Mouse (Mus musculus): ENCODE data around the gene Samd14.
"Not testable (repeated sequence)": the region's sequence is repeated elsewhere in the genome, so short reads cannot be mapped to it uniquely, and the experiment has no call there.

The Samd14 gene

DNA sequence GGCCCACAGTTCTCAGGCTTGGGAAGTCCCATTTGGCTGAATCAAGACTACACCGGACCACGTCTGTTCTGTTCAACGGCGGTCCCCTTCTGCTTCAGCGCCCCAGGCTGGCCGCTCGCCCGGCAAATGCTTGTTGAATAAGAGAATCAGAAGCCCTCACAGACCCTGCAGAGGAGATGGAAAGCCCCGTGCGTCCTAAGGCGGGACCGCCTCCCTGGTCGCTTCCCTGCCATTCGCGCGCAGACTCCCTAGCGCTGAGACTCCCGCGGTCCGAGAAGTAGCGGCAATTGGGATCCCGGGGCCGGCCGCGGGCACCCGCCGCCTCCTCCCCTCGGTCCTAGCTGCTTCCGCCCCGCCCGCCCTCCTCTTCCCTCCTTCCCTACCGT lies at the start of gene Samd14:
Samd14 (plus strand) TSS at position 251 of the 386 bp plus-strand sequence.
- no peak for DNase-seq (ENCODE audit: low read depth)

DNA sequence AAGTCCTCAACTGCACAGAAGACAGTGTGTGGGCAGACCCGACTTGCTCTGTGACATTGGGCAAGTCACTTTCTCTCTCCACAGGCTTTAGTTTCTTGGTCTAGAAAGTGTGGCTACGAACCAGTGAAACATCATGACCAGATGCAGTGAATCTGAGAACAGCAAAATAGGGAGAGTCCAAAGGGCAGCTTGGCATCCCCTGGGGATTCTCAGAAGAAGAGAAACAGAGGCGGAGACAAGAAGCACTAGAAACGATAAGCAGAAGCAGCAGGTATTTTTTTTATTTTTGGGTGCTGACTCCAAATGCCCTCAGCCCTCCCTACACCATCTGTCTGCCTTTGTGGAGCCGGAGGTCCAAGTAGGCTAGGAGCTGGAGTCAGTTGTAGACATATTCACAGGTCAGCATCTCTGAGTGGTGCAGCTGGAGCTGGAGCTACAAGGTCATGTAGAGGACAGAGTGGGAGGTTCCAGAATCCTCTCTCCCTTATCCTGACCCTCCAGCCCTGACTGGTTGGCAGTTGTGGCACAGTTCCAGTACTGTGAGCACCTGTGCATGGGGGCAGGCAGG lies 47.1 kb upstream of the Samd14 start:
- no peak for DNase-seq (ENCODE audit: low read depth)

DNA sequence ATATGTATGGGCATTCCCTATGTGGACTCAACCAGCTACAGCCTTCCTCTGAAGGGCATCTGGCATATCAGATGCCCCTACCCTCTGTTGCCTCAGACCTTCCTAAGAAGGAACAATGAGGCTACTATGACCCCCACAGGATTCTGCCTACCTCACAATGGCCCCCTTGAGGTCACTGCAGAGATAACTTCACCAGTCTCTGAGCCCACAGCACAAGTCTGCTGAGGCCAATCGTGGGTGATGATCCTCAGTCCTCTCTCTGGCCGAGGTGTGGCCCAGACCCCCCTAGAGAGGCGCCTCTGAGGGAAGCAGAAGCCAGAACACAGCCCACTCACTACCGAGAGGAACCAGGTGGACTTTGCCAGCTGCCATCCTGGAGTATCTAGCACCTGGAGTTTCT lies 42.3 kb upstream of the Samd14 start, which contains the start of gene Hils1:
Hils1 (plus strand) TSS at position 175 of the 400 bp plus-strand sequence.
- DNase-seq (ENCODE audit: low read depth): no peak

DNA sequence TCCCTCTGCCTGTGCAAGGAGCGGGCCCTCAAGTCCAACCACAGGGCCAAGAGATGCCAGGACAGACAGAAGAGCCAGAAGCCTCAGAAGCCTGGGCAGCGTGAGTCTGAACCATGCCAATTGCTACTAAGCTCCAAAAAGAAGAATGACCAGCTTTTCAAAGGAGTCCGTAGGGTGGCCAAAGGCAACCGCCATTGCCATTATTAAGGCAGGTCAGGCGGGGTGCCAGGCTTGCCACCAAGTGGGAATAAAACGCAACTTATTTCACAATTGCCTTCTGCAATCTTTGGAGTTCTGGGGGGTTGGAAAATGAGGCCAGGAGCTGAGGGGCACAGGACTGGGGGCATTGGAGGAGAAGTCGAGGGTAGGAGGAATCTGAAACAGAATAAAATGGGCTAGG lies 41.5 kb upstream of the Samd14 start:
- DNase-seq (ENCODE audit: low read depth): no peak

DNA sequence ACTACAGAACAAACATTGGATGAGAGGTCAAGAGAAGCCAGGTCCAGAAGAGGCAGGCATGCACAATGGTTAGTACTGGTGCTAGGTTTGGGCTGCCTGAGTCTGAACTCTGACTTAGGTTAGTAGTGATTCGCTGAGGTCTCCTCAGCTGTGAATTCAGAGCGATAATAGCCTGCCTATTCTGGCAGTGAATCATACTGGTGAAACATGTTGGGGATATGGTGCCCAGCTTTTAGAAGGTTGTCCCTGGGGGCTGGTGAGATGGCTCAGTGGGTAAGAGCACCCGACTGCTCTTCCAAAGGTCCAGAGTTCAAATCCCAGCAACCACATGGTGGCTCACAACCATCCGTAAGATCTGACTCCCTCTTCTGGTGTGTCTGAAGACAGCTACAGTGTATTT lies 40.0 kb upstream of the Samd14 start:
- DNase-seq (ENCODE audit: low read depth): not testable (repeated sequence)

DNA sequence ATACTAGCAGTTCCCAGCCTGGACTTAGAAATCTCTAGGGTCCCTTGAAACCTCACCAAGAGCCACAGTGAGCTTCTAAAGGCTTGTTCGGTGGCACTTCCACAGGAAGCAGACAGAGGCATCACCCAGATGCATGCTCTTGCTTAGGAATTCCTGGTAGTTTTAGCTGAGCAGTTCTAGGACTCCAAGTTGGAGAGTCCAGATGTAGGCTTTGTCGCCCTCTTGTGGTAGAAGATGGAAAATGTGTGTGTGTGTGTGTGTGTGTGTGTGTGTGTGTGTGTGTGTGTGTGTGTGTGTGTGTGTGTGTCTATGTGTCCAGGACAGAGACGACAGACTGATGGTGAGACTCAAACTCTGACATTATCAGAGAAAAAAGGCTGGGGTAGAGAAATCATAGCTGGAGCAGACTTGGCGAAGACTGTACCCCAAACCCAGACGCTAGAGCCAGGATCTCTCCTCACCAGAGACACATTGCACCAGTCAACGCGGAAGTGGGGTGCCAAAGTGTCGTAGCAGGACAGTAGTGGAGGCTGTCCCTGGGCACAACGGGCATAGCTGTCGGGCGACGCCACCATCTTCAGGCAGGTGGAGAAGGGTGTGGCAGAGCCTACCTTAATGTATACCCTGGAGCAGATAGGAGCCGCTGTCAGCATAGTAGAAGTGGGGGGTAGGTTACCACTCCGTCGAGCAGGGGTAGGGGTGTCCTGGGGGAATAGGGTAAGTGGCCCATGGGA lies 39.3 kb upstream of the Samd14 start:
- peak; percentile 69 for DNase-seq (ENCODE audit: low read depth)

DNA sequence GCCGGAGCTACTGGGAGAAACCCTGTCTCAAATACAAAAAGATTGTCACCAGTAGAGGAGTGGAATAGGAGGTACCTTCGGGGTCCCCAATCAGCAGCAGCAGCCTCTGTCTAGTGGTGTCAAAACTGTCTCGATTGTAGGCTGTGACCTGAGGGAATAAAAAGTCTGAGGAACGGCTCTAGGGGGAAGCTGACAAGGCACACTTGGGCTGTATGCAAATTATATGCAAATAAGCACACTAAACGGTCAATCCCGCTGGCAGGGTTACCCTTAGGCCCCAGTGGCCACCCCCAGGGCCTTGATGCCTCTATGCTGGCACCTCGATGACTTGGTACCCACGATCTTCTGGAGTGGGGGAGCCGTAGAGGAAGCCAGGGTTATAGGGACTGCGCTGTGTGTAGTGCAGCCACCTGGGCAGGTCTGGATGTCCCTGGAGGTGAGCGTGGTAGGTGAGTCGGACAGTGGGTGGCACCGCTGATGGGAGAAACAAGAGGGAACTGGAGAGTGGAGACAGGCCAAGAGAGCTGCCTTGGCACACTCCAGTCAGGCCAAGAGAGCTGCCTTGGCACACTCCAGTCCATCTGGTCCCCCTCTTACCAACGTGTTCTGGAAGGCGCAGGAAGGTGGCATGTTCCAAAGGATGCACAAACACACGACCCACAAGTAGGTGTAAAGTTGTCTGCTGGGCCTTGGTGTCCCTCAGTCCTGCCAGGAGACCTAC lies 37.6 kb upstream of the Samd14 start:
- DNase-seq (ENCODE audit: low read depth): no peak

DNA sequence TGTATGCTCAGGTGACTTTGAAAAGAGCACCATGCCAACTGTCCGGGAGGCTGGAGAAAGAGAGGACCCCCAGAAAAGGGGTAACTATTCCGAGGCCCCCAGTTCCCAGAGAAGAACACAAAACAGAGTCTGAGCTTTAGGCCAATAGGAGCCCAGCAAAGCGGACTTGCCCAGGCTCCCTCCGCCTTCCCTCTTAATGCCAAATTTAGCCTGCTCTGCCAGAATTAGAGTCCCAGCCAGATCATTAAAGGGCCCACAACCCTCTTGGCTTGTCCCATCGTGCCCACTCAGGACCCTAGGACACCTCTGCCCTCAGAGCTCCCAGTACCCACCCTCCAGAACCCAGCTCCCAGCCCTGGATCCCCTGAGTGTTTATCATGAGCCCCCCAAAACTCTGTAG lies 36.8 kb upstream of the Samd14 start:
- DNase-seq (ENCODE audit: low read depth): no peak

DNA sequence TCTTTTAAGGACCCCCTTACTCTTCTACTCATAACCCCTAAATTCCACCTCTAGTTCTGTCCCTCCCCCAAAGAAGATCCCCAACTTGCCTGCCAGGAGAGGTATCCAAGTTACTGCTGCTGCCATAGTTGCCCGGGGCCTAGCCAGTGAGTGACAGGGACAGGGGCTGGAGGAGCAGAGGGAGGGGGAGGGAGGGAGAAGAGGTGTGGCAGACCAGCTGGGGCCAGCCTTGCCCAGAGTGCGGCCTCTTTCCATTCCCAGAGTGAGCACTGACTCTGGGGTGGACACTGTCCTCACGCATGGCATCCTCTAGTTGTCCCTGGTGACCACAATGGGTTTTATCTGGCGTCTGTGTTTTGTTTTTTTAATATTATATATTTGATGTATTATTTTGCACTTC lies 36.4 kb upstream of the Samd14 start:
- no peak for DNase-seq (ENCODE audit: low read depth)

DNA sequence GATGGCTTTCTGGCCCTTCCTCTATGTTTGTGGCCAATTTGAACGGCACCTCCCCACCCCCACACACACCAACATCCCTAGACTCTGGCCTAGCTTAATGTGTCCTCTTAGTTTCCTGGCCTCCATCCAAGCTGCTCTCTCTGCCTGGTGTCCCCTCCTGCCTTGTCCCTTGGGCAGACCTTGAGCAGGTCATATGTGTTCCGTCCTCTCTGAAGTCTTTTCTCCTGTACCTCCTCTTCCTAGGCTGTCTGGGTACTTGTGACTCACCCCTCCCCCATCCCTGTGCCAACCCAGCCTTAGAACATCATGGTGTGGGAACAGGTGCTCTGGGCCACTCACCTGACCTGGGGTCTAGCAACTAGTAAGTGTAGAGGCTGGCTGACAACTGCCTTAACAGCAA lies 34.7 kb upstream of the Samd14 start:
- DNase-seq (ENCODE audit: low read depth): no peak

DNA sequence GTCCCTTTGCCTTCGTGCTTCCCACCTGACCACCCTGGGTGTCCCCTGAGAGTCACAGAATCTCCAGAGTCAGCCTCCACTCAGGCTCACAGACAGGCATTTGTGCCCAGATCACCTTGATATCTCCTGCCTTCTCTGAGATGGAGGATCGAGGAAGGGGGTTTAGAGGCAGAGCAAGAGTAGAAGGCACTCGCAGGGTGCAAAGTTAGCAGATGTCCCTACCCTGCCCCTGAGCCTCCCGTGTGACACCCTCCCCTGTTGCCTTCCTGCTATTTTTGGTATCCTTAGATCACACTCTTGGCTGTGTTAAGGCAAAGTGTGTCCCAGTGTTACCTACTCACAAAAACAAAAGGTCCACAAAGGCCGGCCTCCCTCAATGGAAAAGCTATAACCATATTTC lies 33.5 kb upstream of the Samd14 start, which contains the start of gene Sgca:
Sgca (minus strand) TSS at position 129 of the 400 bp plus-strand sequence.
- no peak for DNase-seq (ENCODE audit: low read depth)

DNA sequence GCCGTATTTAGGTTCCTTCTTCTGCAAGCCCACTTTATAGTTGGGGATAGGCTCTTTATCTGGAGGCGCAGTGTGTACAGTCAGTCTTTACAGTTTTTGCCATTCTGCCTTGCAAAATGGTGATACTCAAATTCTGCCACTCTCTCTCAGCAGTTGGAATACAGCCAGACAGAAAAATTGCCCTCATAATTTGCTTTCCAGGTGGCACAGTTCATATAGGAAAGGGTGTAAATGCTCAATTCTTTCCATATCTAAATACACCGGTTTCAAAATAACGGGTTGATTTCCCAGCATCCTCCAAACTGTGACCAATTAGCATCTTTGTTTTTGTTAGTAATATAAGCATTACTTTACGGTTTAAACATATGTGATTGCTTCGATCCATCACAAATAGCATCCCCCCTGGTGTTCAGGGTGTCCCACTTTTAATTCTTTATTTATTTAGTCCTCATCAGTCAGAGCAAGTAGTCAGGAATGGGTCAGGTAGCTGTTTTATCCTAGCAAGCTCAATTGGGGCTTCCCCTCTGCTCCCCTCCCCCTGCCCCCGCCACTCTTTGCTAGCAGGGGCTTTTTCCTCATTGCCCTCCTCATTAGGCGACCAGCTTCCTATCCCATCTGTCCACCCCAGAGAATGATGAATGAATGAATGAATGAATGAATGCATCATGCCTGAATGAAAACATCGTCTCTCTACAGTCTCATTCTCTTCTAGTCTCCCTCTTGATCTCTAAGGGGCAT lies 31.3 kb upstream of the Samd14 start:
- no peak for DNase-seq (ENCODE audit: low read depth)

DNA sequence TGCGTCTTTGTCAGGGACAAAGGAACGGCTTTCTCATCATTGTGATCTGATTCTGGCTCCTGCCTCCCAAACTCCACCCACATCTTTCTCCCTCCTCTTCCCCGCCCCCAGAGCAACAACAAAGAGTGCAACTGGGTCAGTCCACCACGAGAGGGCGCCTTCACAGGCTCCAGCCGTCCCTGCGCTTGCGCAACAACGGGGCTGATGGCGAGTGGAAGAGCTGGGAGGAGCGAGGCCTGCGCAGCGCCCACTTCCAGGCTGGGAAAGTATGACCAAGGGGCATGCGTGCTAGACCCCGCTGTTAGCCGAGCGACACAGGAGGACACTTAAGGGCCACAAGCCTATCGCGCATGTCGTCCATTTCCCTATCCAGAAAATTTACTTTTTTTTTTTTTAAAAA lies 30.7 kb upstream of the Samd14 start:
- DNase-seq (ENCODE audit: low read depth): peak; percentile 94

DNA sequence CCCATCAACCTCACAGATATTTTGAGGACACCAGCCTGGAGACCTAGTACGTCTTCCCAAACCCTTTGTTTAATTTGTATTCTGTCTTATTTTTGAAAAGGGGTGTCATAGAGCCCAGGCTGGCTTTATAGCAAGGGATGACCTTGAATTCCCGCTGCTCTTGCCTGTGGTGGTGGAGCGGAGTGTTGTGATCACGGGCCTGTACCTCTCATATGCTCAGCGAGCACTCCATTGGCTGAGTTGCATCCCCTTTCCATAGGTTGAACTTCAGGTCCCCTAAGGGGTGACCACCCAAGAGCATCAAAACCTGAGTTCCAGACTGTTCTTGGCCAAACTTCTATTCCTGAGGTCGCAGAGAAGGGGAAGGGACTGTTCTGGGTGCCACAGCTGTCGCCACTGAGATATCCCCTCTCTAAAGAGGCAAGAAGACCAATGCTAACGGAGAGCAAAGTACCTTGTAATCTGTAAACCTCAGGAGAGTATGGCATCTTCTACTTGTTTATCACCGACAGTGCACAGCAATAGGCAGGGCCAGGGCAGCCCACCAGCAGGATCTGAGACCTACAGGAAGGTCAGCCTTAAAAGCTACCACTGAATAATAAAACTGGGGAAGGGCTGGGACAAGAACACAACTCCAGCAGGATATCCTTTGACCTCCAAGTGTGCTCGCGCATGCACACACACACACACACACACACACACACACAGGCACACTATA lies 30.1 kb upstream of the Samd14 start:
- no peak for DNase-seq (ENCODE audit: low read depth)

DNA sequence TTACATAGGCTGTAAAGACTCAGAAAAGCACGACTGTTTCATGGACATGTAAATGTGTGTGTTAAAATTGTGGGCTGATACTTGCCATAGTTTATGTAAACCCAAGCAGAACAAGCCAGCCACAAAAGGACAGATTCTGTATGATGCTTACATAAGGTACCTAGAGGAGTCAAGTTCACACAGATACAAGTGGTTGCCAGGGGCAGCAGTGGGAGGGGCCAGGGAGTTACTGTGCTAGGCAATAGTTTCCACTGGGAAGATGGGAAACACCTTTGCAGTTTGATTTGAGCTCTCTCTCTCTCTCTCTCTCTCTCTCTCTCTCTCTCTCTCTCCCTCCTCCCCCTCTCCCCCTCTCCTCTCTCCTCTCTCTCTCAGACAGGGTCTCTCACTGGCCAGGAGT lies 24.5 kb upstream of the Samd14 start:
- DNase-seq (ENCODE audit: low read depth): no peak

DNA sequence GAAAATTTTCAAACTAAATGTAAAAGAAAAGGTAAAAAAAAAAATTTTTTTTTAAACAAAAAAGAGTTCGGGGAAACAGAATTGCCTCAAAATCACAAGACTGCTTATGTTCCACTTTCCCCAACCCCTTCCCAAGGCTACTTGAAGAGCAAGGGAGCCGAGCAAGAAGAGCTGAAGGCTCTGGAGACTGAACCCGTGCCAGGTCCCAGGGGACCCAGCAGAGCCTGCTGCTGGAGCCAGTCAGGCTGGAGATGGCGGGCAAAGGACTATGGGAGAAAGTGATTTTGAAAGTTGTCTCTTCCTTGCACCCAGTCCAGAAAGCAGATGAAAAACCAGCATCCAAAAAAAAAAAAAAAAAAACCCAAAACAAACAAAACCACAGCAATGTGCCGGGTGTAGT lies 23.9 kb upstream of the Samd14 start:
- no peak for DNase-seq (ENCODE audit: low read depth)

DNA sequence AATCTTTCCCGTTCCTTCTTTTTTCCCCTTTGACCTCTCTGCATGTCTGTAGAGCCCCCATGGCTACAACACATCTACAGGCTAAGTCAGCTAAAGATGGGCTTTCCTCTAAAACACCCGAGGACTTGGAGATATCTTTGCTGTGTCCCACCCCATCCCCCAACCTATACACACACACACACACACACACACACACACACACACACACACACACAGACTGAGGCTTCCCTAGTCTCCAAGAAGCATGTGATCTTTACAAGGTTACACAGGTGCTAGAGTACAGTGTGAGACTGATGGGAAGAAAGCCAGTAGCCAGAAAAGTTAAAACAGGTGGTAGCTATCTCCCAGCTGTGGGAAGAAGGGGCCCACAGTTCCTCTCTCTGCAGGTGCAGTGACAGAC lies 23.2 kb upstream of the Samd14 start:
- no peak for DNase-seq (ENCODE audit: low read depth)

DNA sequence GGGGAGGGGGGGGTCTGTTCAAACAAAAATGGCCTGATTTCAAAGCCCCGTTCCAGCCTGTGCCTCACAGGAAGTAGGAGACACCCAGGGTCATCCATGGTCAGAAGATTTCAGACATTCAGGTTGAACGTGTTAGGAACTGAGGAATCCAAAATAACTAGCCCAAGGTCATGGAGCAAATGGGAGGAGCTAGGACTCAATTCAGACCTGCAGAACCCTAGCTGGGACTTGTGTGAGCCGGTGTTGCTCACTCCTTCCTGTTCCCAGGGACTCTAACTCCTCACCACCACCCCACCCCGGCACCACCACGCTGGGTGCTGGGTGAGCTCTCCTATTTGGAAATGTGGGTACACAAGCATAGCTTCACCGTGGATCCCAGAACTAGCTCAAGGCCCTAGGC lies 22.3 kb upstream of the Samd14 start:
- DNase-seq (ENCODE audit: low read depth): no peak

DNA sequence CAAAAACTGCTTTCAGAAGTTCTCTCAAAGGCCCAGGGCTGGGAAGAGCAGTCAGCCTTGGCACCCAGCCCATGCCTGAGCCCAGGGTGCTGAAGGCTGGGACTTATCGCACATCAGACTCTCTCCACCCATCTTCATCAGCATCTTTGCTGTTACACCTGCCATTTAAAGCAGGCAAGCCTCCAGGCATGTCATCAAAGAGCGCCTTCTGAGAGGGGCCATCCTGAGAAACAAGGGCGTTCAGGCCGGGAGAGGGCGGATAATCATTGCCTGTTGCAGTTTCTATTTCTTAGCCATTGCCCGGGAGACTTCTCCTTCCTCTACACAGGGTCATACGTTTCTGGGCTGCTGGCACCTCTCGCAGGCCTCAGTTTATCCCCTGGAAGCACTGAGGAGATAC lies 21.8 kb upstream of the Samd14 start:
- no peak for DNase-seq (ENCODE audit: low read depth)

DNA sequence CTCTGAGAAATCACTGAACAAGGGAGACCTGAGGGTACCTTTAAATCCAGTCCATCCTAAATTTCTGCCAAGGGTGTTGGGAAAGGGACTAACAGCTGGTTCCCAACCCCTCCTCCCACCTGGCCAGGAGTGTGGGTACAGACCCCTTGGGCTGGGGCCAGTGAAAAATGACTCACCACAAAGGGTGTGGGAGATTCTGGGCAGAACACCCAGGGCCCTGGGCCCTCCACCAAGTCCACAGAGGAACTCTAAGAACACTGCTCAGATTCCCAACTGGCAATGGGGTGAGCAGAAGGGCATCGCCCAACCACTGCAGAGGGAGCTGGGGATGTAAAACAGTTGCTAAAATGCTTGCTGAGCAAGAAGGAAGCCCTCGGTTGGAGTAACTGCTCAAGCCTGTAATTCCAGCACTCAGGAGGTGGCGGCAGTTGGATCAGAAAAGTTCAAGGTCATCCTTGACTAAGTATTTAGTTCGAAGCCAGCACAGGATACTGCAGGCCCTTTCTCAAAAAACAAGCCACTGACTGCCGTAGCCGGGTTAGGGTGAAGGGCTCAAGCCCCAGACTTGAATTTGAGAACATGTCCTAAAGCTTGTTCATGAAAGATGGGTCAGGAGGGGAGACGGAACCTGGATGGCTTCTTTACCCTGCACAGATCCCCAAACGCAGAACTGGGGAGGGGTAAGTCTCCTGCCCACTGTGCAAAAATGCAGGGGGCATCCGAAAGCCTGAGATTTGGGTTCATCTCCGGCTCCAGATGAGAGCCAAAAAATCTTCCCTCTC lies 20.7 kb upstream of the Samd14 start:
- no peak for DNase-seq (ENCODE audit: low read depth)

DNA sequence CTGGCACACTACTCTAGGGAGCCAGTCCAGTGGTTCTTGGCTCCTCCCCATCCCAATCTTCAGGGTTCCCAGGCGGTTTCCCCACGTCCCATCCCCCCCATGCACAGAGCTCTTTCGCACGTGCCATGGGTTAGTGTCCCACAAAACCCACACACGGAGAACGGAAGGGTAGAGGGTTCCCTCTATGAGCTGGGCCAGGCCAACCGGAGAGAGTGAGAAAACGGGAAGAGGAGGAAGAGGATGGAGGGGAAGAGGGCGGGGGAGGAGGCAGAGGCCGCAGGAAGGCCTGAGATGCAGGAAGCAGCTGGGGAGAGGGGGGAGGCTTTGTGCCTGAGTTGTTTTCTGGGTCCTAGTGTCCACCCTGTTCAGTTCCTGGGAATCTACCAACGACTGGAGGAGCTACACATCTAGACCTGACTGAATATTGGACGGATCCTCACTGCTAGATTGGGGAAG lies 20.1 kb upstream of the Samd14 start:
- DNase-seq (ENCODE audit: low read depth): peak; percentile 80
